Mouse (Mus musculus) liver, embryonic 14.5 days (tissue): Measurements from ENCODE around the gene Cd302.

Source experiments
- CTCF ChIP-seq: IDR thresholded peaks from 2 replicates; pipeline ENCODE4 v1.5.1; 2016; ENCODE audit warnings: antibody characterized with exemption, low read depth, control low read depth
- EP300 ChIP-seq: IDR thresholded peaks from 2 replicates; pipeline ENCODE4 v1.6.1; 2016; ENCODE audit warnings: antibody characterized with exemption, low read depth

DNA sequence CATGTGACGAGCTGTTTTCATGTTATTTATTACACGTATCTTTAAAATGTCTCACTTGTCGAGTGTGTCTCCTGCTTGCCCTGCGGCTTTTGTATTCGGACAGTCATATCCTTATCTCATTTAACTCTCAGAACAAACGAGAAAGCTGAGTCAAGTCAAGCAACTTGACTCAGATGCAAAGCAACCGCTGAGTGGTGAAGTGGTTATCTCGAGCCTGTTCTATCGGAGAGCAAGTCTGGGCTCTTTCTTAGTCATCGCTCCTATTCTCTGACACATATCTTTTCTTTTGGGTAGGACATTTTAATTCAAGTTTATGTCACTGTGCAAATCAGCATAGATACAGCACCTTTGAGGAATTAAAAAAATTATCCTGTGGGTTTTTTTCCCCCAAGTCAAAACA lies 44.4 kb upstream of the Cd302 start:
- TF ChIP-seq EP300 (no peak), CTCF (no peak)
